Mouse (Mus musculus): ENCODE measurements around the gene Rasa1. TPM values are rescaled to one million over a fixed set of nuclear protein-coding genes. Genes with fewer than 3 reads are reported as not detected.

The Rasa1 gene
- total RNA-seq, 2 experiments from 2014 or later, result 43.9 to 61.3 TPM

Other genes with a start within 250 kb of the Rasa1 start
- 10 to 100 TPM; 50.9 to 60.5 TPM for gene Ccnh, start 99.7 kb downstream of the Rasa1 start, total RNA-seq (2021)